ENCODE assay signal across 28 mouse cellular contexts in genomic region chr1:91961231-91961630, GRCm38 (mm10).
A peak's percentile ranks its signal among the peaks of the same experiment; 100 is the strongest.
DNase-seq lines count a peak whose midpoint lies in the region; ATAC-seq and TF ChIP-seq lines count a peak whose summit lies in the region.
"Had no signal": no experiment of that assay in that cellular context is flagged by ENCODE, and none has a peak within 500 bp of the region (broad histone marks: within the 10 kb centered on the region; RNA-seq: fewer than 3 reads in every experiment).

No protein-coding gene starts in this region.

- no peak overlapping the region for H3K4me3 ChIP-seq in kidney, adult 2 months (ENCODE audit: insufficient read depth, low read depth, low read length)
- no peak overlapping the region for H3K4me3 ChIP-seq in kidney, embryonic 15.5 days (replicated peaks)
- H3K4me3 ChIP-seq: embryonic facial prominence, embryonic 12.5 days; heart, embryonic 12.5 days; hindbrain, embryonic 10.5 days; intestine, embryonic 15.5 days; left cerebral cortex, adult 2 months; liver, embryonic 15.5 days; lung, embryonic 15.5 days; megakaryocyte, embryonic 14.5 days; midbrain, embryonic 13.5 days had no signal

- peaks cover 4% of the 10 kb centered on the region; the same call in 1 of the 2 replicates for H3K4me1 ChIP-seq in kidney, adult 2 months (ENCODE audit: control insufficient read depth, insufficient read depth, low read length)
- H3K4me1 ChIP-seq in kidney, embryonic 15.5 days: no peaks in the 10 kb centered on the region
- H3K4me1 ChIP-seq: heart, embryonic 12.5 days; intestine, embryonic 15.5 days; liver, embryonic 15.5 days; lung, embryonic 15.5 days had no signal

- no peak for ATAC-seq in kidney, embryonic 15.5 days (replicated peaks; ENCODE audit: low FRiP score)
- no peak for ATAC-seq in cerebellum, adult (ENCODE audit: insufficient number of reproducible peaks, low FRiP score, low TSS enrichment)
- ATAC-seq: hindbrain, embryonic 16.5 days; intestine, embryonic 15.5 days; Patski had no signal

- TF ChIP-seq CTCF in kidney, adult 2 months (conservative IDR thresholded peaks at IDR 0.05; ENCODE audit: insufficient read depth, insufficient read length, low read depth, low read length): no peak

- no peak for TF ChIP-seq POLR2A in kidney, adult 2 months (IDR thresholded peaks at IDR 0.05; ENCODE audit: low read depth, low read length)

- no peak overlapping the region for H3K9ac ChIP-seq in kidney, embryonic 15.5 days
- H3K9ac ChIP-seq: embryonic facial prominence, embryonic 12.5 days; heart, embryonic 12.5 days; intestine, embryonic 15.5 days; liver, embryonic 15.5 days; lung, embryonic 15.5 days; midbrain, embryonic 13.5 days had no signal

- H3K9me3 ChIP-seq in kidney, embryonic 15.5 days (replicated peaks): no peaks in the 10 kb centered on the region
- H3K9me3 ChIP-seq: embryonic facial prominence, embryonic 12.5 days; G1E; heart, embryonic 12.5 days; hindbrain, embryonic 10.5 days; intestine, embryonic 15.5 days; liver, embryonic 15.5 days; lung, embryonic 15.5 days; megakaryocyte, embryonic 14.5 days; midbrain, embryonic 13.5 days had no signal

- WGBS in kidney, adult 2 months: 34% methylated on average over 8 of the region's 8 CpGs
- WGBS in kidney, embryonic 15.5 days: 50% methylated on average over 8 of the region's 8 CpGs

- peak; percentile 14 to 35 for DNase-seq in adrenal gland, postnatal 36 days
- DNase-seq in adrenal gland, adult 18-20 months (ENCODE audit: low spot score in 2 of 2): no peak
- peak; percentile 82 for DNase-seq in kidney, adult 2 months
- DNase-seq in kidney, postnatal 14 days: peak; percentile 73
- no peak for DNase-seq in cerebellum, adult 18-20 months
- DNase-seq: B cell, adult 2 months; cerebellum, adult 9-10 months; gastrocnemius, postnatal 25 days; heart, adult 18-20 months; heart, postnatal 10 days; layer of hippocampus, adult 9-11 months; lung, postnatal 36 days had no signal

- no peaks in the 10 kb centered on the region for H3K27me3 ChIP-seq in kidney, adult 2 months (replicated peaks; ENCODE audit: control insufficient read depth, insufficient read depth, low read length)
- no peaks in the 10 kb centered on the region for H3K27me3 ChIP-seq in kidney, embryonic 15.5 days
- H3K27me3 ChIP-seq: CH12.LX; embryonic facial prominence, embryonic 12.5 days; heart, embryonic 12.5 days; intestine, embryonic 15.5 days; liver, embryonic 15.5 days; lung, embryonic 15.5 days; megakaryocyte, embryonic 14.5 days; midbrain, embryonic 13.5 days; Patski had no signal

- no peak overlapping the region for H3K4me2 ChIP-seq in kidney, embryonic 15.5 days
- H3K4me2 ChIP-seq: embryonic facial prominence, embryonic 12.5 days; heart, embryonic 12.5 days; intestine, embryonic 15.5 days; liver, embryonic 15.5 days; lung, embryonic 15.5 days; midbrain, embryonic 13.5 days had no signal

- no peaks in the 10 kb centered on the region; the same call in 1 of the 2 replicates for H3K36me3 ChIP-seq in kidney, adult 2 months (ENCODE audit: control insufficient read depth, insufficient read depth, low read length)
- peaks cover 71% of the 10 kb centered on the region for H3K36me3 ChIP-seq in kidney, embryonic 15.5 days

- H3K27ac ChIP-seq in kidney, adult 2 months (ENCODE audit: insufficient read depth, low read depth, low read length): no peak overlapping the region
- H3K27ac ChIP-seq in kidney, embryonic 15.5 days: no peak overlapping the region
- H3K27ac ChIP-seq: embryonic facial prominence, embryonic 12.5 days; hindbrain, embryonic 10.5 days; intestine, embryonic 15.5 days; left cerebral cortex, adult 2 months; liver, embryonic 15.5 days; lung, embryonic 15.5 days; midbrain, embryonic 13.5 days; stomach, postnatal 0 days had no signal

Comparison
In these comparisons a context has a peak if more than half of its experiments do, and no peak if none do; other contexts are left out.
1. DNase-seq: peak in adrenal gland, postnatal 36 days (2 of 2), kidney, adult 2 months (single experiment) and kidney, postnatal 14 days (single experiment); none in adrenal gland, adult 18-20 months (0 of 2) and cerebellum, adult 18-20 months (0 of 2).